Mouse (Mus musculus) stomach, postnatal 0 days (tissue): ENCODE data around the gene Cfap77. TPM values are rescaled to one million over a fixed set of nuclear protein-coding genes. Genes with fewer than 3 reads are reported as not detected.
A peak's percentile ranks its signal among the peaks of the same experiment; 100 is the strongest.

Experiments
- ATAC-seq: fragments of 200-750 bp; cut with Nextera tagmentation; 2 replicates; pipeline ENCODE4 v1.8.0; 2017; ENCODE audit not compliant: low FRiP score, low TSS enrichment
- DNase-seq: peaks from one replicate; pipeline ENCODE4 v3.0.0-alpha.2; 2016; ENCODE audit warnings: low spot score
- H3K27ac ChIP-seq: fragments of 300-500 bp; sonication (generic); replicated peaks from 2 replicates; pipeline ENCODE4 v1.5.1; 2014; ENCODE audit warnings: mild to moderate bottlenecking, control low read depth
- H3K27me3 ChIP-seq: fragments of 300-500 bp; sonication (generic); 2 replicates; pipeline ENCODE4 v1.6.1; 2014; ENCODE audit warnings: low read length; ENCODE audit not compliant: control insufficient read depth, insufficient read depth
- H3K36me3 ChIP-seq: fragments of 300-500 bp; sonication (generic); 2 replicates; pipeline ENCODE4 v1.6.1; 2014; ENCODE audit warnings: low read length, mixed read lengths; ENCODE audit not compliant: control insufficient read depth, insufficient read depth
- H3K4me1 ChIP-seq: fragments of 300-500 bp; sonication (generic); replicated peaks from 2 replicates; pipeline ENCODE4 v1.6.1; 2014; ENCODE audit warnings: antibody characterized with exemption; ENCODE audit not compliant: control insufficient read depth, insufficient read depth
- H3K4me2 ChIP-seq: fragments of 300-500 bp; sonication (generic); replicated peaks from 2 replicates; pipeline ENCODE4 v1.6.1; 2014; ENCODE audit warnings: low read depth, mild to moderate bottlenecking, control low read depth, moderate library complexity
- H3K4me3 ChIP-seq: fragments of 300-500 bp; sonication (generic); 2 replicates; pipeline ENCODE4 v1.5.1; 2014; ENCODE audit warnings: low read depth, low read length, control low read depth
- H3K9ac ChIP-seq: fragments of 300-500 bp; sonication (generic); 2 replicates; pipeline ENCODE4 v1.6.1; 2014; ENCODE audit warnings: mild to moderate bottlenecking, low read length, control low read depth, mixed read lengths
- H3K9me3 ChIP-seq: fragments of 300-500 bp; sonication (generic); 2 replicates; pipeline ENCODE4 v1.6.1; 2016; ENCODE audit warnings: low read length; ENCODE audit not compliant: control insufficient read depth
- CTCF ChIP-seq: IDR thresholded peaks from 2 replicates; pipeline ENCODE4 v1.5.1; 2016; ENCODE audit warnings: antibody characterized with exemption, low read depth, mild to moderate bottlenecking, moderate library complexity
- EP300 ChIP-seq: optimal IDR thresholded peaks from 2 replicates; pipeline ENCODE3; 2016; ENCODE audit warnings: antibody characterized with exemption
- WGBS: fragments of 180-500 bp; shearing (Covaris S2); extraction: QIAGEN DNeasy Blood & Tissue Kit; methylation state at CpG from one replicate; pipeline ENCODE4 v1.1.7; 2014; 5-methylcytosine and 5-hydroxymethylcytosine counted together
- polyA plus RNA-seq: library from polyadenylated mRNA; unstranded; fragments of >200 nt; fragmentation: Nextera tagmentation; extraction: Ambion mirVana; gene quantifications from 2 replicates; pipeline ENCODE4 v1.2.1, GENCODE M21; 2015

Cfap77 gene
- polyA plus RNA-seq, 1 experiment from 2014 or later: 0.11 TPM

GRCm38 (mm10) chr2:28997161-28997834 is 57.6 kb downstream of the Cfap77 start:
- Histone ChIP-seq H3K4me3 (no peak overlapping the region), H3K4me1 (no peaks in the 10 kb centered on the region), H3K27ac (no peak overlapping the region), H3K4me2 (no peak overlapping the region), H3K36me3 (no peaks in the 10 kb centered on the region), H3K9ac (no peak overlapping the region), H3K27me3 (no peaks in the 10 kb centered on the region), H3K9me3 (no peaks in the 10 kb centered on the region)
- DNase-seq (no peak), ATAC-seq (no peak)
- TF ChIP-seq EP300 (no peak), CTCF (no peak)
- WGBS: 63% methylated on average over 14 of the region's 14 CpGs

GRCm38 (mm10) chr2:28995436-28995835 is 59.4 kb downstream of the Cfap77 start:
- H3K4me3 ChIP-seq: no peak overlapping the region
- H3K9ac ChIP-seq: no peak overlapping the region
- DNase-seq (no peak), ATAC-seq (no peak)
- no peak overlapping the region for H3K27ac ChIP-seq
- WGBS: 63% methylated on average over 4 of the region's 4 CpGs
- H3K4me2 ChIP-seq: no peak overlapping the region
- no peaks in the 10 kb centered on the region for H3K4me1 ChIP-seq
- no peaks in the 10 kb centered on the region for H3K27me3 ChIP-seq
- no peaks in the 10 kb centered on the region for H3K9me3 ChIP-seq
- TF ChIP-seq CTCF (no peak), EP300 (no peak)
- H3K36me3 ChIP-seq: no peaks in the 10 kb centered on the region

- Histone ChIP-seq H3K9ac (no peak overlapping the region), H3K27me3 (no peaks in the 10 kb centered on the region), H3K36me3 (no peaks in the 10 kb centered on the region), H3K27ac (no peak overlapping the region), H3K9me3 (no peaks in the 10 kb centered on the region), H3K4me1 (no peaks in the 10 kb centered on the region), H3K4me2 (no peak overlapping the region), H3K4me3 (no peak overlapping the region)
- no peak for TF ChIP-seq EP300
- no peak for TF ChIP-seq CTCF
- WGBS: 72% methylated on average over 12 of the region's 12 CpGs
- ATAC-seq (no peak), DNase-seq (no peak)
Measured at GRCm38 (mm10) chr2:28994014-28994413, 60.9 kb downstream of the Cfap77 start.

- TF ChIP-seq CTCF: peak; percentile 32
- TF ChIP-seq EP300: no peak
- Histone ChIP-seq H3K4me1 (no peaks in the 10 kb centered on the region), H3K36me3 (no peaks in the 10 kb centered on the region), H3K9me3 (no peaks in the 10 kb centered on the region), H3K27me3 (no peaks in the 10 kb centered on the region), H3K4me2 (no peak overlapping the region), H3K27ac (no peak overlapping the region), H3K4me3 (no peak overlapping the region), H3K9ac (no peak overlapping the region)
- ATAC-seq: no peak
- WGBS: 98% methylated on average over 3 of the region's 3 CpGs
- DNase-seq: no peak
Measured at GRCm38 (mm10) chr2:28988781-28989180, 66.1 kb downstream of the Cfap77 start.

- WGBS: 68% methylated on average over 20 of the region's 20 CpGs
- TF ChIP-seq CTCF: no peak
- no peak for DNase-seq
- H3K4me2 ChIP-seq: no peak overlapping the region
- no peak overlapping the region for H3K4me3 ChIP-seq
- H3K9ac ChIP-seq: no peak overlapping the region
- H3K27ac ChIP-seq: no peak overlapping the region
- H3K36me3 ChIP-seq: no peaks in the 10 kb centered on the region
- no peaks in the 10 kb centered on the region for H3K4me1 ChIP-seq
- H3K9me3 ChIP-seq: no peaks in the 10 kb centered on the region
- no peak for ATAC-seq
- no peaks in the 10 kb centered on the region for H3K27me3 ChIP-seq
Measured at GRCm38 (mm10) chr2:28980080-28980910, 74.6 kb downstream of the Cfap77 start.

GRCm38 (mm10) chr2:28978461-28978860 is 76.4 kb downstream of the Cfap77 start:
- Histone ChIP-seq H3K27me3 (no peaks in the 10 kb centered on the region), H3K4me1 (no peaks in the 10 kb centered on the region), H3K4me3 (no peak overlapping the region), H3K9me3 (no peaks in the 10 kb centered on the region), H3K9ac (no peak overlapping the region), H3K36me3 (no peaks in the 10 kb centered on the region), H3K4me2 (no peak overlapping the region), H3K27ac (no peak overlapping the region)
- ATAC-seq: no peak
- DNase-seq: no peak
- TF ChIP-seq EP300 (no peak), CTCF (no peak)
- 59% methylated on average over 4 of the region's 4 CpGs for WGBS
